Mouse (Mus musculus): ENCODE results near the gene Klhl8. TPM values are rescaled to one million over a fixed set of nuclear protein-coding genes. Genes with fewer than 3 reads are reported as not detected.

Klhl8 gene
- polyA plus RNA-seq, 1 experiment, result 9.4 TPM

- no peak overlapping the region for H3K4me3 ChIP-seq (ENCODE audit: control insufficient read depth, insufficient read depth, low read length)
- no peak overlapping the region for H3K27ac ChIP-seq (ENCODE audit: control insufficient read depth, insufficient read depth, low read length)
- WGBS, result 94% methylated on average over 1 of the region's 1 CpGs
- DNase-seq, result no peak
- H3K27me3 ChIP-seq (ENCODE audit: control insufficient read depth, insufficient read depth, low read length), result no peaks in the 10 kb centered on the region
- peaks cover 25% of the 10 kb centered on the region for H3K4me1 ChIP-seq (replicated peaks; ENCODE audit: control insufficient read depth, insufficient read depth, low read length)
- H3K36me3 ChIP-seq (ENCODE audit: control insufficient read depth, insufficient read depth, low read length), result peaks cover 31% of the 10 kb centered on the region
- TF ChIP-seq CTCF (IDR thresholded peaks at IDR 0.05; ENCODE audit: borderline replicate concordance, control insufficient read depth, extremely low read depth, insufficient read depth, low read length, poor library complexity) (no peak), POLR2A (IDR thresholded peaks at IDR 0.05; ENCODE audit: control insufficient read depth, extremely low read depth, insufficient read depth, low read length, poor library complexity) (no peak)
Measured at GRCm38 (mm10) chr5:103819674-103820073, 91.4 kb downstream of the Klhl8 start.

DNA sequence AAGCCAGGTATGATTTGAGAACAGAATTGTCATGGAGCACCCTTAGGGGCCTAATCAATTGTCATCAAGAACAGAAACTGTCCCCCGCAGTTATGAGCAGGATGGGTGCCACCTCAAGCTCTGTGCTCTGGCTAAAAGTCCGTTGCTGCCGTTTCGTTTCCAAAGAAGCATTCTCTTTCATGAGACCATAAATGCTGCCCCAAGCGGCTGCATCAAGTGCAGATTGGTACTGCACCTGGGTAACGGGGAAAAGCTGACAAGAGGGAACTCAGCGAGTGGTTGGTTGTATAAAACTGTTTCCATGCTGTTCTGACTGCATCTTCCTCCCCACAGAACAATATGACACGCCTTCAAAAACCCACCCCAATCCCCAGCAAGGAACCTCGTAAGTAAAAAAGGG, 92.5 kb downstream of the Klhl8 start:
- TF ChIP-seq POLR2A (IDR thresholded peaks at IDR 0.05; ENCODE audit: control insufficient read depth, extremely low read depth, insufficient read depth, low read length, poor library complexity), result no peak
- TF ChIP-seq CTCF (IDR thresholded peaks at IDR 0.05; ENCODE audit: borderline replicate concordance, control insufficient read depth, extremely low read depth, insufficient read depth, low read length, poor library complexity), result no peak
- Histone ChIP-seq H3K27me3 (ENCODE audit: control insufficient read depth, insufficient read depth, low read length) (no peaks in the 10 kb centered on the region), H3K36me3 (ENCODE audit: control insufficient read depth, insufficient read depth, low read length) (peaks cover 40% of the 10 kb centered on the region), H3K4me3 (ENCODE audit: control insufficient read depth, insufficient read depth, low read length) (no peak overlapping the region), H3K27ac (ENCODE audit: control insufficient read depth, insufficient read depth, low read length) (no peak overlapping the region), H3K4me1 (replicated peaks; ENCODE audit: control insufficient read depth, insufficient read depth, low read length) (peaks cover 25% of the 10 kb centered on the region)
- DNase-seq, result no peak
- WGBS, result 94% methylated on average over 9 of the region's 9 CpGs

DNA sequence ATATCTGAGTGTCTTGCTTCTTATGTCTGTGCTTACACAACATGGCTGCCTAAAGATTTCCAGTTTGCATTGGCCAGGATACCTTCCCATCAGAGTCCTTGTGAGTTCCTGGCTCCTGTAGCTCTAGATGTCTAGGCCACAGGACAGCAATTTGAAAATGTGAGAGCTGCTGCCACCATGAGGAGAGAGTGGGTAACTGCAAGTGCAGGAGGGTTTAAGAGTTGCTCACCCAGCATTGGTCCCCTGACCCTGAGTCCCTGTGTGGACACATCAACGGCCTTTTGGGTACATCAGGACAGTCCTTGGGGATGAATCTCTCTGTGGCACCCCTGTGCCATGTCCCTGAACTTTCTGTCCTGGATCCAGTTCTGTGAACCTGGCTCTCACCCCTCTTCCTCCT, 93.3 kb downstream of the Klhl8 start:
- no peak overlapping the region for H3K27ac ChIP-seq (ENCODE audit: control insufficient read depth, insufficient read depth, low read length)
- H3K27me3 ChIP-seq (ENCODE audit: control insufficient read depth, insufficient read depth, low read length), result no peaks in the 10 kb centered on the region
- peaks cover 28% of the 10 kb centered on the region for H3K4me1 ChIP-seq (replicated peaks; ENCODE audit: control insufficient read depth, insufficient read depth, low read length)
- 21% methylated on average over 1 of the region's 1 CpGs for WGBS
- H3K4me3 ChIP-seq (ENCODE audit: control insufficient read depth, insufficient read depth, low read length), result no peak overlapping the region
- peak; percentile 59; the same call in 1 of the 2 replicates for TF ChIP-seq CTCF (IDR thresholded peaks at IDR 0.05; ENCODE audit: borderline replicate concordance, control insufficient read depth, extremely low read depth, insufficient read depth, low read length, poor library complexity)
- no peak for TF ChIP-seq POLR2A (IDR thresholded peaks at IDR 0.05; ENCODE audit: control insufficient read depth, extremely low read depth, insufficient read depth, low read length, poor library complexity)
- peak; percentile 80 for DNase-seq
- peaks cover 42% of the 10 kb centered on the region for H3K36me3 ChIP-seq (ENCODE audit: control insufficient read depth, insufficient read depth, low read length)

DNA sequence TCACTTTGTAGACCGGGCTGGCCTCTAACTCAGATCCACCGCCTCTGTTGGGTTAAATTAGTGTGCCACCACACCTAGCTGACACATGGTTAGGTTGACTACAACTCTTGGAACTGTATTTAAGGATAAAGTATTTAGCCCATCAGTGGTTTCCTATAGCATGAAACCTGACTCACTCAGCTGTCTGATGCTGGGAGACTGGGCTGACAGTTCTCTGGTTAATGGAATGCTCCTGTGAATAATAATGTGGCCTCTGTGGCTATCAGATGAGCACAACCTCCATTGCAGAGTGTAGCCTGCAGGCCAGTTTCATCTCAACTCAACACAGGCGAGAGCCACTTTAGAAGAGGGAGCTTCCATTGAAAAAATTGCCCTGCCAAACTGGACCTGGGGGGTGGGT, 94.3 kb downstream of the Klhl8 start:
- Histone ChIP-seq H3K27me3 (ENCODE audit: control insufficient read depth, insufficient read depth, low read length) (no peaks in the 10 kb centered on the region), H3K27ac (ENCODE audit: control insufficient read depth, insufficient read depth, low read length) (no peak overlapping the region), H3K4me1 (replicated peaks; ENCODE audit: control insufficient read depth, insufficient read depth, low read length) (peaks cover 21% of the 10 kb centered on the region), H3K36me3 (ENCODE audit: control insufficient read depth, insufficient read depth, low read length) (peaks cover 46% of the 10 kb centered on the region), H3K4me3 (ENCODE audit: control insufficient read depth, insufficient read depth, low read length) (no peak overlapping the region)
- no peak for DNase-seq
- 95% methylated on average over 3 of the region's 3 CpGs for WGBS
- TF ChIP-seq CTCF (IDR thresholded peaks at IDR 0.05; ENCODE audit: borderline replicate concordance, control insufficient read depth, extremely low read depth, insufficient read depth, low read length, poor library complexity) (no peak), POLR2A (IDR thresholded peaks at IDR 0.05; ENCODE audit: control insufficient read depth, extremely low read depth, insufficient read depth, low read length, poor library complexity) (no peak)

DNA sequence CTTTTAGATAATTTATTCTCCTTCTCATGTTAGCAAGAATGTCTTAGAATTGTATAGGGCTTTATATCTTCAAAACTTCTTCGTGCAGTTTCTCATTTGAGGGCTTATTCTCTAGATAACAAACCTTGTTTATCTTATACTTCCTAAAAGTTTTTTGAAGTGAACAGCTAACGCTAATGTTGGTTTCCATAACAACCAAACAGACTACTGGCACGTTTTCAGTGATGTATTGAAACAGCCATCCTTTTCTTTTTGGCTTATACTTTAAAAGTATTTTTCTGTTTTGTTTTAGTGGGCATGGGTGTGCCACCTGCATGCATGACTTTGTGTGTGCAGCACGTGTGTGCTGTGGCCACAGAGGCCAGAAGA, 95.8 kb downstream of the Klhl8 start:
- H3K27me3 ChIP-seq (ENCODE audit: control insufficient read depth, insufficient read depth, low read length), result no peaks in the 10 kb centered on the region
- 70% methylated on average over 4 of the region's 4 CpGs for WGBS
- no peak for DNase-seq
- peaks cover 11% of the 10 kb centered on the region for H3K4me1 ChIP-seq (replicated peaks; ENCODE audit: control insufficient read depth, insufficient read depth, low read length)
- H3K4me3 ChIP-seq (ENCODE audit: control insufficient read depth, insufficient read depth, low read length), result no peak overlapping the region
- no peak overlapping the region for H3K27ac ChIP-seq (ENCODE audit: control insufficient read depth, insufficient read depth, low read length)
- peaks cover 56% of the 10 kb centered on the region for H3K36me3 ChIP-seq (ENCODE audit: control insufficient read depth, insufficient read depth, low read length)
- TF ChIP-seq POLR2A (IDR thresholded peaks at IDR 0.05; ENCODE audit: control insufficient read depth, extremely low read depth, insufficient read depth, low read length, poor library complexity) (no peak), CTCF (IDR thresholded peaks at IDR 0.05; ENCODE audit: borderline replicate concordance, control insufficient read depth, extremely low read depth, insufficient read depth, low read length, poor library complexity) (no peak)

GRCm38 (mm10) chr5:103814551-103815248, 96.4 kb downstream of the Klhl8 start:
- DNase-seq, result no peak
- Histone ChIP-seq H3K27me3 (ENCODE audit: control insufficient read depth, insufficient read depth, low read length) (no peaks in the 10 kb centered on the region), H3K4me1 (replicated peaks; ENCODE audit: control insufficient read depth, insufficient read depth, low read length) (peaks cover 10% of the 10 kb centered on the region), H3K36me3 (ENCODE audit: control insufficient read depth, insufficient read depth, low read length) (peaks cover 56% of the 10 kb centered on the region), H3K4me3 (ENCODE audit: control insufficient read depth, insufficient read depth, low read length) (no peak overlapping the region), H3K27ac (ENCODE audit: control insufficient read depth, insufficient read depth, low read length) (no peak overlapping the region)
- 92% methylated on average over 16 of the region's 16 CpGs for WGBS
- no peak for TF ChIP-seq POLR2A (IDR thresholded peaks at IDR 0.05; ENCODE audit: control insufficient read depth, extremely low read depth, insufficient read depth, low read length, poor library complexity)
- TF ChIP-seq CTCF (IDR thresholded peaks at IDR 0.05; ENCODE audit: borderline replicate concordance, control insufficient read depth, extremely low read depth, insufficient read depth, low read length, poor library complexity), result no peak
